Mouse (Mus musculus) bone marrow, adult 2 months (tissue): ENCODE data around the gene Tie1.

Source experiments
- CTCF ChIP-seq: fragments of 200-500 bp; IDR thresholded peaks from 2 replicates; pipeline ENCODE4 v1.5.1; 2011; ENCODE audit warnings: low read length, control low read depth; ENCODE audit not compliant: control insufficient read depth, insufficient read depth
- POLR2A ChIP-seq: fragments of 200-500 bp; IDR thresholded peaks from 2 replicates; pipeline ENCODE4 v1.6.1; 2011; ENCODE audit warnings: low read depth, mild to moderate bottlenecking, control low read depth, low read length, borderline replicate concordance; ENCODE audit not compliant: control insufficient read depth

DNA sequence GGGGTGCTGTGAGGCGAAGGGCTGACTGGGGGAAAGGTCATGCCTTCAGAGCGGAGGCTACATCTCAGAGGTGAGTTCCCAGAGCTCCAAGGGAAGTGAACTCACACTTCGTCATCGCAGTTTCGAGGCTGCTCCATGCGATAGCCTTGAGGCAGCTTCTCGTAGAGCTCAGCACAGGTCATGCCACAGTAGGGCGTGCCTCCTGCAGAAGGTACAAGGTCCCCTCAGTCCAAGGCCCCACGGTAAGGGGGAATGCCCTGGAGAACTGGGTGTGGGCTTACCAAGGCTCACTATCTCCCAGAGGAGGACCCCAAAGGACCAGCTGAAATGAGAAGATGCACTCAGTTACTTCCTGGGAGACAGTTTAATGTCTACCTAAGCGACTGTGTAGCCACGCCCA, 17.2 kb downstream of the Tie1 start:
- no peak for TF ChIP-seq POLR2A
- no peak for TF ChIP-seq CTCF
